Mouse (Mus musculus): ENCODE measurements around the gene Ppp2r3d.
"Not testable (repeated sequence)": the region's sequence is repeated elsewhere in the genome, so short reads cannot be mapped to it uniquely, and the experiment has no call there.

Ppp2r3d gene

GRCm38 (mm10) chr9:124476096-124476902 is at the start of gene Ppp2r3d:
TSS of gene Ppp2r3d (minus strand) at chr9:124476898.
- peak in 1 of 2 experiments; percentile 5 for DNase-seq (ENCODE audit: low spot score in 2 of 2)

DNA sequence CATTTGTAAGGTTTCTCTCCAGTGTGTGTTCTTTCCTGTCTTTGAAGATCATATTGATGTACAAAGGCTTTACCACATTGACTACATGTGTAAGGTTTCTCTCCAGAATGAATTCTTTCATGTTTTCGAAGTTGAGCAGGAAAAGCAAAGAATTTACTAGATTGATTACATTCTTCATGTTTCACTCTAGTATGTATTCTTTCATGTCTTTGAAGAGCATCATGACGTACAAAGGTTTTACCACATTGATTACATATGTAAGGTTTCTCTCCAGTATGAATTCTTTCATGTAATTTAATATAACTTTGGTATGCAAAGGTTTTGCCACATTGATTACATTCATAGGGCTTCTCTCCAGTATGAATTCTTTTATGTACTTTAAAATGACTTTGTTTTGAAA is 17.0 kb upstream of the Ppp2r3d start, which contains the start of gene Gm21836:
Gene Gm21836 (minus strand): TSS at position 101 of the 400 bp plus-strand sequence.
- not testable (repeated sequence) for DNase-seq (ENCODE audit: low spot score in 2 of 2)

DNA sequence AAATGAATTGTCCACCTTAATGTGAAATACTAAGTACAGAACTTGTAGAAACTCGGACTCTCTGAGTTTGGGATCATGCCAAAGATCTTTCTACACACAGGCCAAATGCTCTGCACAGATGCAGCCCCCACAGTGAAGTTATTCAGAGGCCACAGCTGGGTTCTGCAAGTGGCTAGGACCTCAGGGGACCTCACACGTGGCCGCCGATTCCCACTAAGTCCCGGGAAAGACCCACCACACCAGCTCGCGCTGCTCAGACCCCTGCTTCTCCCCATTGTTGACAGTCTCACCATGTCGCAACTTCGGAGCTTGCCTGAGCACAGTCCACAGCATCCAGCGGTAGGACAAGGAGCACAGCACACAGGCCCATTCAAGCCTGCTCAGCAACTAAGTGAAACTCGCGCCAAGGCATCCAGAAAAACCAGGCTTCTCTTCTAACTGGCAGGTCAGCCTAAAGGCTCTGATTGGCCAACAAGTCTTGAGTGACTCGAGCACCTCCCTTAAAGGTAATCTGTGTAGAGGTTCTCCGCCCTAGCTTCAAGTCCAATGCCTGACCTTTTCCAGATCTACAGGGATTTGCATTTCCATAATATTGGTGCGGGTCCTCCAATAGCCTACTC is 3.8 kb upstream of the Ppp2r3d start:
- DNase-seq (ENCODE audit: low spot score in 2 of 2), result not testable (repeated sequence)

GRCm38 (mm10) chr9:124478081-124478480 is 1.4 kb upstream of the Ppp2r3d start:
- DNase-seq (ENCODE audit: low spot score in 2 of 2), result no peak

DNA sequence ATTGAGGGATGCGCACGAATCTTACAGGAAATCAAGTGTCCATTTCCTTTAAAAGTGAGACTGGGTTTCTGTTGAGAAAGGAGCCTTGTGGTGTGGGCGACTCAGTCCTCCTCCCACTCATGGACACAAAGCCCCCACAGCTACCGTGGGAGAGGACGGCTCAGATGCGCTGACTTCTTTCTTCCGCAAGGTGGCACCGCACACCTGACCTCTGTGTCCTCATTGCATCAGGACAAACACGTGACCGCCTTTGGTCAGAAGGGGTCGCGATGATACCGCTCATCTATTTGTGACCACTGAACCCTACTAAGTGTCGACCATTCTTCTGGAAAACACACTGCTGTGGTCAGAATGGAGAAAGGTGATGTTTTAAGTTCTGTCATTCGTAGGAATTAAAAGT is 1.0 kb downstream of the Ppp2r3d start:
- DNase-seq (ENCODE audit: low spot score in 2 of 2), result no peak

DNA sequence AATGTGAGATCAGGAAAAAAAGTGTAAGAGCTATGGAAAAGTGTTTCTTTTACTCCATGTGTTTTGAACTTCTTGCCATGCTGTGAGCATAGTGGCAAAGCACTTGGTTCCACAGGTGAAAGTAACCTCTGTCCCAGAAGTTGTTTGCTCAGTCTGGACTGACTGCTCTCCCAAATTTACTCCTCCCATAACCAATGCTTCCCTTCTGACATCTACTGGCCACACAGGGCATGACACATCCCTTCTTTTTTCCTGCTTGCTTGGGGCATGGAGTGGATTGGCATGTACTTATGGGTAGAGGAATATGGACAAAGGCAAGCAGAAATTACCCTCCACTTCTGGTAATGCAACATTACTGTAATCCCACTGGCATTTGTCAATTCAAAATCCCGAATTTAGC is 20.1 kb downstream of the Ppp2r3d start:
- no peak for DNase-seq (ENCODE audit: low spot score in 2 of 2)

- DNase-seq (ENCODE audit: low spot score in 2 of 2), result peak in 1 of 2 experiments; percentile 12
Measured at GRCm38 (mm10) chr9:124442533-124442855, 34.2 kb downstream of the Ppp2r3d start.

DNA sequence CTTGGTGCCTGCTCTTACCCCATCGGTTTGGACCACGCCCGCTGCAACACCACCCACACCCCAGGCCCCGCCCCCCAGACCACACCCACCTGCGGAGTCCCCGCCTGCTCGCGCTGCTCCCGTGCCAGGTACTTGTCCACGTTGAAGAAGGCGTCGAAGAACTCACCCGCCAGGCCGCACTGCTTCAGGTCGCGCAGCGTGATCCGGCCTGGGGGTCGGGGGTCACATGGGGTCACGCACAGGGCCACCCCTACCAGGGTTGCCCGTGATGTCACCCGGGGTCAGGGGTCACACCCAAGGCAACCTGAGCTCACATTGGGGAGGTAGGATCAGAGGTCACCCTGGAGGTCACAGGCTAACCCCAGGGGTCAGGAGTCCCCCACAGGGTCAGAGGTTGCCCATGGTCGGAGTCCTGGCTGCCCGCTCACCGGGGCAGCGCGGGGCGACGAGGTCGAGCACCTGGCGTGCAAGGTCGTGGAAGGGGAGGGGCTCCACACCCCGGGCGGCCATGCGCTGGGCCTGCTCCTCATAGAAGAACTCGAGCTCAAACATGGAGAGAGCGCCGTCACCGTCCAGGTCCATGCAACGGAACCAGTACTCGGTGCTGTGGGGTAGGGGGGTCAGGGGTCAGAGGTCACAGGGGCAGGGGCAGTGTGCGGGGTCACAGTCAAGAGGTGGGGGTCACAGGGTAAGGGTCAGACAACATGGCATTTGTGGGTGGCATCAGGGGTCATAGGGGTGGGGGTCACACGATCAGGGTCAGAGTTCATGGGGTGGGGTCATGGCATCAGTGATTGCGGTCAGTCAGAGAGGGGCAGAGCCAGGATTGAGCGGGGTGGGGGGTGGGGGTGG is 34.8 kb downstream of the Ppp2r3d start:
- DNase-seq (ENCODE audit: low spot score in 2 of 2), result peak in 1 of 2 experiments; percentile 13

- DNase-seq (ENCODE audit: low spot score in 2 of 2), result peak in 1 of 2 experiments; percentile 5
Measured at GRCm38 (mm10) chr9:124440724-124441045, 36.0 kb downstream of the Ppp2r3d start.

- peak; percentile 21 to 40 for DNase-seq (ENCODE audit: low spot score in 2 of 2)
Measured at GRCm38 (mm10) chr9:124439848-124440723, 36.6 kb downstream of the Ppp2r3d start.

DNA sequence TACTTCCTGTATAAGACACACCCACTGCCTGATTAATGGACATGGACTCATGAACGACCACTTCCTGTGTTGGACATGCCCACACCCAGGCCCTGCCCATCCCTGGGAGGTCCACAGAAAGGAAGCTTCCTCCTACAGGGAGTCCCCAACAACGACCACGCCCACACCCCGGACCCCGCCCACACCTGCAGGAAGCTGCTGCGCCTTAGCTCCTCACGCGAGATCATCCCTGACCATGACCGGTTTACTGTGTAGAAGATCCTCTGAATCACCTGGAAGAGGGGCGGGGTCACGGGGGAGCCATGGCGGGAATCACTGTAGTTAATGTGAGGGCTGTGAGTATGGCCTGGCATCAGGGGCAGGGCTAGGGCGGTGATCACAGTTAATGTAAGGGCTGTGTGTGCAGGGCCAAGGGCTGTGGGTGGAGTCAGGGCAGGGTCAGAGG is 37.3 kb downstream of the Ppp2r3d start:
- peak; percentile 3 to 30 for DNase-seq (ENCODE audit: low spot score in 2 of 2)

- peak in 1 of 2 experiments; percentile 11 for DNase-seq (ENCODE audit: low spot score in 2 of 2)
Measured at GRCm38 (mm10) chr9:124438686-124439346, 37.9 kb downstream of the Ppp2r3d start.

- peak; percentile 76 to 84 for DNase-seq (ENCODE audit: low spot score in 2 of 2)
Measured at GRCm38 (mm10) chr9:124425411-124425885, 51.2 kb downstream of the Ppp2r3d start.

DNA sequence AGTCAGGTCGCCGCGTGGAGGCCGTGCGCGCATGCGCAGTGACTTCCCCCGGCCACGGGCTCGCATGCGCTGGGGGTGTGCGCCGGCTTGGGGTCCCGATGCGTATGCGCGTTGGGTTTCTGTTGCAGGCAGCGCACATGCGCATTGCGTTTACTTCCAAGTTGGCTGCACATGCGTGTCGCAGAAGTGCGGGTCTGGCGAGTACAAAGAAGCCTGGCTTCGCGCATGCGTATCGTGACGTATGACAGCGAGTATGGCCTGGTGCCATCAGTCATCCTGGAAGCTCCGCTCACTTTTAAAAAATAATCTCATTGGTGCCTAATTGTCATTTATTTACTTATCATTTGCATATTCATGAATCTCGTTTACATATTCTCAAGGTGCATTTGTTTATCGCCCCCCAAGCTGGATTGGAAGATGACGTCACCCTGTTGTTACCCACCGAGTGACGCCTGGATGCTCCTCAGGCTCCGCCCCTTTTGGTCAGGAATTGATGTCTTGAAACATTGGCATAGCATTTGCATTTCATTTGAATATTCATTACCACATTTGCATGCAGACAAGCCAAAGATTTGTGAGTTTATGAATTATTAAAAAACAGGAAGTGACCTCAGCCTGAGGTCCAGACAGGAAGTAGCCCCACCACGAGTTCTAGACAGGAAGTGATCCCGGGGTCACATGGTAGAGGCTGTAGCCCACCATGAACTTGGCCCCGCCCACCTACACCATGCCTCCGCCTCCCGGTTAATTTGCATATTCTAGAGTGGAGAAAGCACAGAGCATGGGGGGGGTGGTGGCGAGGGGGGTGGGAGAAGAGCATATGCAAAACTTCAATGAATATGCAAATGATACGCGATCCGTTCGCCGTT is 51.9 kb downstream of the Ppp2r3d start:
- DNase-seq (ENCODE audit: low spot score in 2 of 2), result peak; percentile 96 to 97

- no peak for DNase-seq (ENCODE audit: low spot score in 2 of 2)
Measured at GRCm38 (mm10) chr9:124424292-124424541, 52.5 kb downstream of the Ppp2r3d start.

DNA sequence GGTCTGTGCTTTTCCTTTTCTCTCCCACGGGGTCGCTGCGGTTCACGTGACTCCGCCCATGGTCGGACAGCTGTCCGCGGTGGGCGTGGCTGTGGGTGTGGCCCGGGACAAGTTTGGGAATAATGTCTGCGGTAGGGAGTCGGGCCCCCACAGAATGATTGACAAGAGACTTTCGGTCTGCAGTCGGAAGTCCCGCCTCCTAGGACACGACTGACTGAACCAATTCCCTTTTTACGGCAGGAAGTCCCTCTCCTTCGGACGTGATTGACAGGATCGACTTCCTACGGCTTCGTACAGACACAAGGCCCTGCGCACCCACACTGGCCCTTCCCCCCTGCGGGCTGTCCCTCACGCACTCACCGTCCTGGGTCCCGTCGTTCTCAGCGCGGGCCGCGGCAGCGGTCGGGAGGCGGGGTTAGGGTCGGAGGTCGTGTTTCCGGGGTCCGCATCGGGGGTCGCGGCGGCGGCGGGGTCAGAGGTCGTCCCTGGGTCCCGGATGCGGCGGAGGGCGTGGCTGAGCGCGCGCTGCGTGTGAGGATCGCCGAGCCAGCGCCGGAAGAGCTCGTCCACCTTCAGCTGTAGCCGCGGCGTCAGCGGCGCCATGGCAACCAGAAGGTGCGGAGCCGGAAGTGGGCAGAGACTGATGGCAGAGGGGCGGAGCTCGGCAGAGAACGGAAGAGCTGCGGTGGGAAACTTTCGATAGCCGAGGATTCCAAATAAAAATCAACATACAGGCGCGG is 53.0 kb downstream of the Ppp2r3d start:
- DNase-seq (ENCODE audit: low spot score in 2 of 2), result peak; percentile 95

DNA sequence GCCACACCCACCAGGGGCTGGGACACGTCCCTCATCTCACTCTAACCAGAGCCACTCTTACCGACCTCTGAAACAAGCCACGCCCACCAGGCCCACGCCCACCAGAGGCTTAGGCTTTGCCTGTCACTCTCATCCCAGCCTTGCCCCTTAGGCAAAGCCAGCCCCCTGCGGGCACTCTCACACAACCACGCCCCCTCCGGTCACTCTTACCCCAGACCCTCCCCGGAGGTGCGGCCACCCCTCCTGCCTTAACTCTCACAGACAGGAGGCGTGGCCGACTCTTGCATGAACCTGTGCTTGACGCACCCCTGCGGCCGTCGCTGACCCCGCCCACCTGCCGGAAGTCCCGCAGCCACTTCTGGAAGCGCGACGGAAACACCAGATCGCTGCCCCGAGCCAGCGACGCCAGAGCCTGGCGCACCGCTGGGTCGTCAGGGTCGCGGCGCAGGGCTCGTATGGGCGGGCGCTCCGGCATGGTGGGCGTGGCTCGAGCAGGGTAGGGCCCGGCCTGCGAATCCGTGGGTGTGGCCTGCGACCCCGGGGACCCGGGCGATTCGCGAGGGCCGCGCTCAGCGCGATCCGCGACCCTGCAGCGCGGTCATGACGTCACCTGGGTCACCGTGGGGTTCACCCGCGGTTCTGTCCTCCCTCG is 53.7 kb downstream of the Ppp2r3d start:
- peak; percentile 92 to 94 for DNase-seq (ENCODE audit: low spot score in 2 of 2)

DNA sequence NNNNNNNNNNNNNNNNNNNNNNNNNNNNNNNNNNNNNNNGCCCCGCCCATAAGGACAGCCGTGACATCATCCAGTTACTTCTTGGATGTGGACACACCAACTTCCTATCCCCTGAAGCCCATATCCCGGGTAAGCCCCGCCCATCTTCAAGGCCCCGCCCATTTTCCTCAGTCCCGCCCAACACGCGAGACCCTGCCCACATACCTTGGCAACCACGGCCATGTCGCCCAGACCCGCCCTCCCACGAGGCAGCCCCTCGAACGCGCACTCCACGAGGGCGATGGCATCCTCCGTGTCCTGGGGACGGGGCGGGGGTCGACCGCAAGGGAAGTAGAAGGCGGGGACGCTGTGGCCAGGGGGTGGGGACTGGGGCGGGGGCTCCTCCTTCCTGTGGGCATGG is 54.3 kb downstream of the Ppp2r3d start:
- DNase-seq (ENCODE audit: low spot score in 2 of 2), result peak in 1 of 2 experiments; percentile 59

- no peak for DNase-seq (ENCODE audit: low spot score in 2 of 2)
Measured at GRCm38 (mm10) chr9:124412921-124413320, 63.8 kb downstream of the Ppp2r3d start.
